Mouse (Mus musculus) liver, postnatal 0 days (tissue): Measurements from ENCODE around the gene Ttc28. TPM values are rescaled to one million over a fixed set of nuclear protein-coding genes. Genes with fewer than 3 reads are reported as not detected.
A peak's percentile ranks its signal among the peaks of the same experiment; 100 is the strongest.

ENCODE experiments used
- ATAC-seq: fragments of 200-750 bp; cut with Nextera tagmentation; 2 replicates; pipeline ENCODE4 v1.8.0; 2017; ENCODE audit warnings: mild to moderate bottlenecking, moderate library complexity
- DNase-seq: peaks from one replicate; pipeline ENCODE4 v3.0.0-alpha.2; 2016
- H3K27ac ChIP-seq: fragments of 300-500 bp; sonication (generic); 2 replicates; pipeline ENCODE4 v1.5.1; 2014; ENCODE audit warnings: antibody characterized with exemption, moderate library complexity, mild to moderate bottlenecking, low read depth
- H3K27me3 ChIP-seq: fragments of 300-500 bp; sonication (generic); 2 replicates; pipeline ENCODE4 v1.6.1; 2014; ENCODE audit warnings: low read length, control low read depth, mixed read lengths; ENCODE audit not compliant: insufficient read depth
- H3K36me3 ChIP-seq: fragments of 300-500 bp; sonication (generic); replicated peaks from 2 replicates; pipeline ENCODE4 v1.6.1; 2014; ENCODE audit warnings: mild to moderate bottlenecking, control low read depth, low read length, moderate library complexity, mixed read lengths; ENCODE audit not compliant: insufficient read depth
- H3K4me1 ChIP-seq: fragments of 300-500 bp; sonication (generic); 2 replicates; pipeline ENCODE4 v1.6.1; 2014; ENCODE audit warnings: antibody characterized with exemption, mild to moderate bottlenecking, control low read depth; ENCODE audit not compliant: insufficient read depth
- H3K4me2 ChIP-seq: fragments of 300-500 bp; sonication (generic); 2 replicates; pipeline ENCODE4 v1.6.1; 2014; ENCODE audit warnings: low read depth, mild to moderate bottlenecking, low read length, moderate library complexity, mixed read lengths
- H3K4me3 ChIP-seq: fragments of 300-500 bp; sonication (generic); 2 replicates; pipeline ENCODE4 v1.5.1; 2014; ENCODE audit warnings: low read depth, low read length
- H3K9ac ChIP-seq: fragments of 300-500 bp; sonication (generic); replicated peaks from 2 replicates; pipeline ENCODE4 v1.6.1; 2014; ENCODE audit warnings: mild to moderate bottlenecking, moderate library complexity
- H3K9me3 ChIP-seq: fragments of 300-500 bp; sonication (generic); 2 replicates; pipeline ENCODE4 v1.6.1; 2016; ENCODE audit warnings: mild to moderate bottlenecking, control low read depth, low read length, mixed read lengths
- CTCF ChIP-seq: sonication (generic); IDR thresholded peaks from 2 replicates; pipeline ENCODE4 v1.5.1; 2016; ENCODE audit warnings: antibody characterized with exemption, low read depth
- EP300 ChIP-seq: IDR thresholded peaks from 2 replicates; pipeline ENCODE4 v1.6.1; 2016; ENCODE audit warnings: antibody characterized with exemption, low read depth, mild to moderate bottlenecking
- WGBS: fragments of 180-500 bp; shearing (Covaris S2); extraction: QIAGEN DNeasy Blood & Tissue Kit; methylation state at CpG from one replicate; pipeline ENCODE4 v1.1.7; 2014; ENCODE audit not compliant: insufficient replicate concordance; 5-methylcytosine and 5-hydroxymethylcytosine counted together
- polyA plus RNA-seq: library from polyadenylated mRNA; unstranded; fragments of >200 nt; fragmentation: Nextera tagmentation; extraction: Ambion mirVana; gene quantifications from 2 replicates; pipeline ENCODE4 v1.2.1, GENCODE M21; 2015

The Ttc28 gene
- polyA plus RNA-seq, 1 experiment from 2014 or later, result 0.73 TPM

- no peaks in the 10 kb centered on the region for H3K27me3 ChIP-seq
- ATAC-seq (no peak), DNase-seq (no peak)
- H3K9me3 ChIP-seq, result no peaks in the 10 kb centered on the region
- 72% methylated on average over 6 of the region's 6 CpGs for WGBS
- no peaks in the 10 kb centered on the region for H3K36me3 ChIP-seq
- H3K27ac ChIP-seq, result no peak overlapping the region
- H3K4me2 ChIP-seq, result no peak overlapping the region
- H3K9ac ChIP-seq, result no peak overlapping the region
- no peaks in the 10 kb centered on the region for H3K4me1 ChIP-seq
- no peak overlapping the region for H3K4me3 ChIP-seq
- TF ChIP-seq EP300 (no peak), CTCF (no peak)
Measured at GRCm38 (mm10) chr5:111218111-111218891, 338.7 kb downstream of the Ttc28 start.

GRCm38 (mm10) chr5:111218998-111219397, 339.4 kb downstream of the Ttc28 start:
- Histone ChIP-seq H3K36me3 (no peaks in the 10 kb centered on the region), H3K9ac (no peak overlapping the region), H3K4me3 (no peak overlapping the region), H3K9me3 (no peaks in the 10 kb centered on the region), H3K27me3 (no peaks in the 10 kb centered on the region), H3K4me1 (no peaks in the 10 kb centered on the region), H3K27ac (no peak overlapping the region), H3K4me2 (no peak overlapping the region)
- no peak for DNase-seq
- WGBS, result 82% methylated on average over 5 of the region's 5 CpGs
- TF ChIP-seq CTCF (no peak), EP300 (no peak)
- ATAC-seq, result no peak

- Histone ChIP-seq H3K4me3 (no peak overlapping the region), H3K9ac (no peak overlapping the region), H3K4me2 (no peak overlapping the region), H3K4me1 (no peaks in the 10 kb centered on the region), H3K27ac (no peak overlapping the region), H3K9me3 (no peaks in the 10 kb centered on the region), H3K36me3 (no peaks in the 10 kb centered on the region), H3K27me3 (no peaks in the 10 kb centered on the region)
- 67% methylated on average over 16 of the region's 16 CpGs for WGBS
- TF ChIP-seq CTCF (no peak), EP300 (no peak)
- ATAC-seq, result no peak
- DNase-seq, result no peak
Measured at GRCm38 (mm10) chr5:111220679-111221380, 341.2 kb downstream of the Ttc28 start.

- Histone ChIP-seq H3K36me3 (no peaks in the 10 kb centered on the region), H3K4me2 (no peak overlapping the region), H3K4me3 (no peak overlapping the region), H3K4me1 (no peaks in the 10 kb centered on the region), H3K27me3 (no peaks in the 10 kb centered on the region), H3K9ac (no peak overlapping the region), H3K27ac (no peak overlapping the region), H3K9me3 (no peaks in the 10 kb centered on the region)
- TF ChIP-seq EP300, result no peak
- TF ChIP-seq CTCF, result no peak
- WGBS, result 46% methylated on average over 11 of the region's 11 CpGs
- DNase-seq (peak; percentile 33), ATAC-seq (no peak)
Measured at GRCm38 (mm10) chr5:111222820-111223219, 343.2 kb downstream of the Ttc28 start.

- no peaks in the 10 kb centered on the region for H3K9me3 ChIP-seq
- 83% methylated on average over 11 of the region's 11 CpGs for WGBS
- no peak for DNase-seq
- no peak overlapping the region for H3K4me2 ChIP-seq
- no peak overlapping the region for H3K4me3 ChIP-seq
- H3K4me1 ChIP-seq, result no peaks in the 10 kb centered on the region
- no peak for TF ChIP-seq EP300
- no peak for TF ChIP-seq CTCF
- no peak overlapping the region for H3K27ac ChIP-seq
- H3K9ac ChIP-seq, result no peak overlapping the region
- H3K27me3 ChIP-seq, result no peaks in the 10 kb centered on the region
- no peaks in the 10 kb centered on the region for H3K36me3 ChIP-seq
- no peak for ATAC-seq
Measured at GRCm38 (mm10) chr5:111225306-111225705, 345.7 kb downstream of the Ttc28 start.

GRCm38 (mm10) chr5:111226486-111226885, 346.9 kb downstream of the Ttc28 start:
- H3K27me3 ChIP-seq, result no peaks in the 10 kb centered on the region
- no peak for ATAC-seq
- WGBS, result 78% methylated on average over 10 of the region's 10 CpGs

More at GRCm38 (mm10) chr5:111226486-111226885, 346.9 kb downstream of the Ttc28 start:
- no peaks in the 10 kb centered on the region for H3K4me1 ChIP-seq
- TF ChIP-seq CTCF, result no peak
- TF ChIP-seq EP300, result no peak
- no peaks in the 10 kb centered on the region for H3K9me3 ChIP-seq
- H3K36me3 ChIP-seq, result no peaks in the 10 kb centered on the region
- H3K4me3 ChIP-seq, result no peak overlapping the region
- no peak overlapping the region for H3K9ac ChIP-seq
- no peak for DNase-seq
- no peak overlapping the region for H3K27ac ChIP-seq
- H3K4me2 ChIP-seq, result no peak overlapping the region
